Mouse (Mus musculus): Measurements from ENCODE around the gene Iqcn. TPM values are rescaled to one million over a fixed set of nuclear protein-coding genes. Genes with fewer than 3 reads are reported as not detected.

Gene Iqcn
- polyA plus RNA-seq, 1 experiment from 2014 or later, result not detected

- H3K36me3 ChIP-seq, result no peaks in the 10 kb centered on the region
- no peaks in the 10 kb centered on the region for H3K9me3 ChIP-seq (replicated peaks)
- peaks cover 19% of the 10 kb centered on the region for H3K4me1 ChIP-seq
- no peak for ATAC-seq (ENCODE audit: low FRiP score)
- no peak overlapping the region for H3K27ac ChIP-seq
- H3K27me3 ChIP-seq, result peaks cover 82% of the 10 kb centered on the region
- 53% methylated on average over 19 of the region's 19 CpGs for WGBS
- no peak overlapping the region for H3K4me2 ChIP-seq (replicated peaks)
- no peak overlapping the region for H3K4me3 ChIP-seq
- H3K9ac ChIP-seq, result no peak overlapping the region
These were observed 42.5 kb downstream of the Iqcn start for GRCm38 (mm10) chr8:70745691-70746220.

DNA sequence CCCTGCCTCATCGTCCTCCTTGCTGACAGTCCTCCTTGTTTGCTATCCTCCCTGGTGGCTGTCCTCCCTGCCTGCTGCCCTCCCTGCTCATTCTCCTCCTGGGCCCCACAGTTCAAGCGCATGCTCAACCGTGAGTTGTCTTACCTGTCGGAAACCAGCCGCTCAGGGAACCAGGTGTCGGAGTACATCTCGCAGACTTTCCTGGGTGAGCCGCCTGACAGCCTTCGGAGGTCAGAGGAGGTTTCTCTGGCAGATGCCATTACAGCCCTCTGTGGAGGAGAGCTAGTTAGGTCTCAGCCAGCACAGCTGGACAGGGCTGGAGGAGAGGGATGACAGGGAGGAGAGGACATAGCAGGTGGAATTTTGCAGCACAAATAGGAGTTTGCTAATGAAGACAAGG lies 43.4 kb downstream of the Iqcn start:
- ATAC-seq (ENCODE audit: low FRiP score), result no peak
- H3K9ac ChIP-seq, result no peak overlapping the region
- peaks cover 75% of the 10 kb centered on the region for H3K27me3 ChIP-seq
- no peaks in the 10 kb centered on the region for H3K9me3 ChIP-seq (replicated peaks)
- no peak overlapping the region for H3K4me3 ChIP-seq
- WGBS, result 72% methylated on average over 9 of the region's 9 CpGs
- H3K4me2 ChIP-seq (replicated peaks), result no peak overlapping the region
- H3K4me1 ChIP-seq, result peaks cover 19% of the 10 kb centered on the region
- no peak overlapping the region for H3K27ac ChIP-seq
- no peaks in the 10 kb centered on the region for H3K36me3 ChIP-seq

DNA sequence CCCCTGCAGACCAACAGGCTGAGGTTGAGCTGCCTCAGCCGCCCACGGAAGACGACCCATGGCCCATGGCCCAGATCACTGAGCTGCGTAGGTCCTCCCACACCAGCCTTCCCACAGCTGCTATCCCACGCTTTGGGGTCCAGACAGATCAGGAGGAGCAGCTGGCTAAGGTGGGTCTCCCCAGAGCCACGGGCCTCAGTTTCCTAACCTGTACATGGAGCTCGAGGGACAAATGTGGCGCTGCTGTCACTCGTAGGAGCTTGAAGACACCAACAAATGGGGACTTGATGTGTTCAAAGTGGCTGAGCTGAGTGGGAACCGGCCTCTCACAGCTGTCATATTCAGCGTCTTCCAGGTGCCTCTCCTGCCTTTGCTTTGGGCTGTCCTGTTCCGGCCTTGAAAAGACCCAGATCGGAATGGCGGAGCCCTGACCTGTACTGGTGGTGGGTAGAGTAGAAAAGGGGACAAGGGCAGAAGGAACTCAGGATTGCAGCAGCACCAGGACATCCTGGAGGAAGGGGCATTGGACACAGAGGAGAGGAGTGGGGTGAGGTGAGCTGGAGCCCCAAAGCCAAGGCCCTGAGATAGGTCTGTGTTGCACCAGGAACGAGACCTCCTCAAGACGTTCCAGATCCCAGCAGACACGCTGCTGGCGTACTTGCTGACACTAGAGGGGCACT lies 44.1 kb downstream of the Iqcn start:
- Histone ChIP-seq H3K27me3 (peaks cover 68% of the 10 kb centered on the region), H3K27ac (no peak overlapping the region), H3K9me3 (replicated peaks) (no peaks in the 10 kb centered on the region), H3K36me3 (no peaks in the 10 kb centered on the region), H3K9ac (no peak overlapping the region), H3K4me3 (no peak overlapping the region), H3K4me2 (replicated peaks) (no peak overlapping the region), H3K4me1 (peaks cover 19% of the 10 kb centered on the region)
- 84% methylated on average over 18 of the region's 18 CpGs for WGBS
- ATAC-seq (ENCODE audit: low FRiP score), result no peak

- no peak overlapping the region for H3K27ac ChIP-seq
- H3K36me3 ChIP-seq, result no peaks in the 10 kb centered on the region
- H3K4me2 ChIP-seq (replicated peaks), result no peak overlapping the region
- H3K4me1 ChIP-seq, result peaks cover 17% of the 10 kb centered on the region
- no peak overlapping the region for H3K9ac ChIP-seq
- WGBS, result 85% methylated on average over 23 of the region's 23 CpGs
- H3K4me3 ChIP-seq, result no peak overlapping the region
- ATAC-seq (ENCODE audit: low FRiP score), result no peak
- no peaks in the 10 kb centered on the region for H3K9me3 ChIP-seq (replicated peaks)
- peaks cover 57% of the 10 kb centered on the region for H3K27me3 ChIP-seq
These were observed 45.2 kb downstream of the Iqcn start for GRCm38 (mm10) chr8:70748246-70749096.

DNA sequence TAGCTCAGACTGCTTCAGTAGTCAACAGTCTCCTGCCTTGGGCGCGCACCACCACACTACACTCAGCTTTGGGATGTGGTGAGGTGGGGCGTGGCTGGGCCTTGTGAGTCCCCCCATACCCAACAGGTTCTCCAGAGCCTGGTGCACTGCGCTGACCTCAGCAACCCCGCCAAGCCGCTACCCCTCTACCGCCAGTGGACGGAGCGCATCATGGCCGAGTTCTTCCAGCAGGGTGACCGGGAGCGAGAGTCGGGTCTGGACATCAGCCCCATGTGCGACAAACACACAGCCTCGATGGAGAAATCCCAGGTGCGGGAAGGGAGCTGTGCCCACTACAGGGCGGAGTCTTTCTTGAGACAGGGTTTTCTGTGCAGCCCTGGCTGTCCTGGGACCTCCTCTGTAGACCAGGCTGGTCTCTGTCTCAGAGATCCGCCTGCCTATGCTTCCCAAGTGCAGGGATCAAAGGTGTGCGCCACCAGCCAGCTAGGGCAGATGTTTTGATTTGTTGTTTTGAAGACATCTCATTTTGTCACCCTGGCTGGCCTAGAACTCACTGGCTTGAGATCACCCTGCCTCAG lies 45.9 kb downstream of the Iqcn start:
- no peak for ATAC-seq (ENCODE audit: low FRiP score)
- no peak overlapping the region for H3K27ac ChIP-seq
- WGBS, result 81% methylated on average over 19 of the region's 19 CpGs
- H3K4me1 ChIP-seq, result peaks cover 10% of the 10 kb centered on the region
- H3K27me3 ChIP-seq, result peaks cover 50% of the 10 kb centered on the region
- no peak overlapping the region for H3K4me3 ChIP-seq
- no peaks in the 10 kb centered on the region for H3K9me3 ChIP-seq (replicated peaks)
- H3K9ac ChIP-seq, result no peak overlapping the region
- H3K4me2 ChIP-seq (replicated peaks), result no peak overlapping the region
- no peaks in the 10 kb centered on the region for H3K36me3 ChIP-seq

DNA sequence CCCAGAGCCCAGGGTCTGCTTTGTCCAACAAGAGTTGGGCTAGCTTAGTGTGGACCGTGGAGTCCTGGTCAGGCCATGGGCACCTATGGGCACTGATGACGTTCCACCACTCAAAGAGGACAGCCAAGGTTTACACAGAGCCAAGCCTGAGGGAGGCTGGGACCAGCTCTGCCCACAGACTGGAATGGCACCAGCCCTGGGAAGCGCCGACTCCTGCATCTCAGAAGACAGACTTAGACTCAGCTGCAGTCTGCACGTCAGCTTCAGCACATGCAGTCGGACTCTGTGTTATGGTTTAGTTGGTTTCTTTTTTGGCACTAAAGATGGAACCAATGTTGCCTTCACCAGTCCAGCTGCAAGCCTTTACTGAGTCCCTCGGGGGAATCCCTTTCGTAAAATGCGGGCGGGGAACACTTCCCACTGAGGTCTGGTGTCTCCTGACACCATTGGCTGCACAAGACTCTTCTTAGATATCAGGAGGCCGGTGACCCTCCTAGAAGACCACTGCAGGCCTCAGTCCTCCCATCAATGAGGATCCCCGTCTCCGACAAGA lies 46.9 kb downstream of the Iqcn start:
- H3K36me3 ChIP-seq, result no peaks in the 10 kb centered on the region
- no peak overlapping the region for H3K27ac ChIP-seq
- 81% methylated on average over 13 of the region's 13 CpGs for WGBS
- H3K4me3 ChIP-seq, result no peak overlapping the region
- H3K4me1 ChIP-seq, result peaks cover 11% of the 10 kb centered on the region
- H3K9me3 ChIP-seq (replicated peaks), result no peaks in the 10 kb centered on the region
- H3K27me3 ChIP-seq, result peaks cover 40% of the 10 kb centered on the region
- H3K4me2 ChIP-seq (replicated peaks), result no peak overlapping the region
- H3K9ac ChIP-seq, result no peak overlapping the region
- ATAC-seq (ENCODE audit: low FRiP score), result no peak

DNA sequence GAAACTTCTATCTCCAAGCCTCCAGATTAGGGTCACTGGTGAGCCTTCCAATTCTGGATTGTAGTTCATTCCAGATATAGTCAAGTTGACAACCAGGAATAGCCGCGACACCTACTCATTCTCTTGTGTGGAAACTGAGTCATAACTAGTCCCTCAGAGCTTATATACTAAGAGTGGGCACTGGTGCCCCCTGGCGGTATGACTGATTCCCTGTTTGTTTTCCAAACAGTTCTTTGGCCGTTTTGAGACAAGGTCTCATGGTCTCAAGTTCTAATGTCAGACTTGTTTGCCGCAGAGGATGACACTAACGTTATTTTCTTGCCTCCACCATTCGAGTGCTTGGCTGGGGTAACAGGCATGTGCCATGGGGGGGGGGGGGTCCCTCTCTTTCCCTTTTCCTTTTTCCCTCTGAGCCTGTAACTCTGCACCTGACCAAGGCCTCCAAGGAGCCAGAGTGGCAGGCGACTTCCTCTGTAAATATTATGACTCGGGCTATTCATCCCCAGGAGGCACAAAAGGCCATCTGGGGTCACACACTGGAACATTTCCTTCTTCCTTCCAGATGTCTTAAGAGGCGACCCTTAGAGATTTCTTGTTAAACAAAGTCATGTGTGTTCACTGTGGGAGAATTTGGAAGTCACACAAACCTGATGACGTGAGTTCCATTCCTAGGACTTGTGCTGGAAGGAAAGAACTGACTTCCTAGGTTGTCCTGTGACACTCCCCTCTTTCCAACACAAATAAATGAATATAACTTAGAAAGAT lies 48.9 kb downstream of the Iqcn start:
- ATAC-seq (ENCODE audit: low FRiP score), result no peak
- WGBS, result 31% methylated on average over 11 of the region's 11 CpGs
- Histone ChIP-seq H3K9ac (no peak overlapping the region), H3K36me3 (peaks cover 11% of the 10 kb centered on the region), H3K4me1 (peaks cover 22% of the 10 kb centered on the region), H3K27ac (no peak overlapping the region), H3K27me3 (peaks cover 20% of the 10 kb centered on the region), H3K4me2 (replicated peaks) (peak overlapping the region; percentile 17; the same call in 1 of the 2 replicates), H3K9me3 (replicated peaks) (no peaks in the 10 kb centered on the region), H3K4me3 (no peak overlapping the region)

GRCm38 (mm10) chr8:70753151-70753550 lies 49.9 kb downstream of the Iqcn start:
- Histone ChIP-seq H3K9ac (0 out of 2 replicates have a peak overlapping the region, but pooled peaks have one; percentile 38), H3K4me2 (replicated peaks) (peak overlapping the region; percentile 17; the same call in 1 of the 2 replicates), H3K27me3 (peaks cover 10% of the 10 kb centered on the region; the same call in 1 of the 2 replicates), H3K4me1 (peaks cover 28% of the 10 kb centered on the region), H3K36me3 (peaks cover 17% of the 10 kb centered on the region), H3K27ac (no peak overlapping the region), H3K9me3 (replicated peaks) (no peaks in the 10 kb centered on the region), H3K4me3 (no peak overlapping the region; the same call in 1 of the 2 replicates)
- WGBS, result 37% methylated on average over 21 of the region's 21 CpGs
- ATAC-seq (ENCODE audit: low FRiP score), result no peak

DNA sequence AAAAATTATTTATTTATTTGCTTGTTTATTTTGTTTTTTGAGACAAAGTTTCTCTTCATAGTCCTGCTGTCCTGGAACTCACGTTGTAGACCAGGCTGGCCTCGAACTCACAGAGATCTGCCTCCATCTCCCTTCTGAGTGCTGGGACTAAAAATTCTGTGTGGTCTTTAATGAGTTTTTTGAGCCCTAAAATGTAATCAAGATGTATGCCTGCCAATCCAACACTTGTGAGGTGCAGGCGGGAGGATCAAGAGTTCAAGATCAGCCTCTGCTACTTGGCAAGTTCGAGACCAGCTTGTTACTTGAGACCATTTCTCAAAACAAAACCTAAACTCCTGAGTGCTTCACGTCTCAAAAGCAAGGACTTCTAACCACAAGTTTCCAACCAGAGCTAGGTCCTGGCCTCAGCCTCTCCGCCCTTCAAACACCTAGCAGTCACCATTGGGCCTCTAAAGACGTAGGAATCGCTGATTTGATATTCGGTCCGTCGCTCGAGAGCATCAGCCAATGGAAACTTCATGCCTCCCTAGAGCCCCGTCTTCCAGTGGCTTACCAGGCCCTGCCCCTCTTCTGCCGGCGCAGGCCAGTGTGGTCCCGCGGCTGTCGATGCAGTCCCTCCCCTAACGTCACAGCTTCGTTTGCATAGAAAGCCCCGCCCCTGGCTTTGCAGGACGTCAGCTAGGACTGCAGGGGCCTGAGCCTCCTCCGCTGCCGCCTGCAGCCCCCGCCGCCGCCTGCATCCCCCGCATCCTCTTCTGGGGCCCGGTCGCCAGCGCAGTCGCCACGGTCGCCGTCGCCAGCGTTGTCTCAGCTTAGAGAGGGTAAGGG lies 51.0 kb downstream of the Iqcn start, which contains the start of gene Rab3a:
TSS of gene Rab3a (plus strand) at position 637 of the 828 bp plus-strand sequence.
- WGBS, result 9% methylated on average over 36 of the region's 37 CpGs

GRCm38 (mm10) chr8:70754871-70755660 lies 51.8 kb downstream of the Iqcn start:
- peak overlapping the region; percentile 84 for H3K9ac ChIP-seq
- H3K4me3 ChIP-seq, result peak overlapping the region; percentile 70
- peaks cover 24% of the 10 kb centered on the region for H3K36me3 ChIP-seq
- peak; percentile 64 for ATAC-seq (ENCODE audit: low FRiP score)
- H3K4me2 ChIP-seq (replicated peaks), result peak overlapping the region; percentile 92
- H3K9me3 ChIP-seq (replicated peaks), result no peaks in the 10 kb centered on the region
- no peaks in the 10 kb centered on the region for H3K27me3 ChIP-seq
- peaks cover 46% of the 10 kb centered on the region for H3K4me1 ChIP-seq
- WGBS, result 17% methylated on average over 50 of the region's 50 CpGs
- peak overlapping the region; percentile 89 for H3K27ac ChIP-seq

More for the DNA sequence above, 51.0 kb downstream of the Iqcn start, which contains the start of gene Rab3a:
- Histone ChIP-seq H3K9me3 (replicated peaks) (no peaks in the 10 kb centered on the region), H3K4me3 (peak within 1 kb of the TSS; percentile 70), H3K4me2 (replicated peaks) (peak within 1 kb of the TSS; percentile 92), H3K36me3 (peaks cover 24% of the 10 kb centered on the region), H3K27ac (peak within 1 kb of the TSS; percentile 89), H3K9ac (peak within 1 kb of the TSS; percentile 84), H3K27me3 (no peaks in the 10 kb centered on the region; the same call in 1 of the 2 replicates), H3K4me1 (peaks cover 38% of the 10 kb centered on the region)
- ATAC-seq (ENCODE audit: low FRiP score), result peak; percentile 96

Measured in hindbrain, embryonic 12.5 days (tissue).